Mouse (Mus musculus) testis, adult 10 weeks (tissue): ENCODE measurements around the gene Lrrc43. TPM values are rescaled to one million over a fixed set of nuclear protein-coding genes. Genes with fewer than 3 reads are reported as not detected.

ENCODE experiments used
- polyA plus RNA-seq: library from polyadenylated mRNA; stranded (reverse); fragments of 350-450 nt; fragmentation: Illumina TruSeq; extraction: RNeasy Lipid Tissue Mini Kit (QIAGEN cat#74804); gene quantifications from one replicate; pipeline ENCODE4 v1.2.3, GENCODE M21; 2014; ENCODE audit warnings: low read depth, low replicate concordance

The Lrrc43 gene
- polyA plus RNA-seq: 17.0 TPM

DNA sequence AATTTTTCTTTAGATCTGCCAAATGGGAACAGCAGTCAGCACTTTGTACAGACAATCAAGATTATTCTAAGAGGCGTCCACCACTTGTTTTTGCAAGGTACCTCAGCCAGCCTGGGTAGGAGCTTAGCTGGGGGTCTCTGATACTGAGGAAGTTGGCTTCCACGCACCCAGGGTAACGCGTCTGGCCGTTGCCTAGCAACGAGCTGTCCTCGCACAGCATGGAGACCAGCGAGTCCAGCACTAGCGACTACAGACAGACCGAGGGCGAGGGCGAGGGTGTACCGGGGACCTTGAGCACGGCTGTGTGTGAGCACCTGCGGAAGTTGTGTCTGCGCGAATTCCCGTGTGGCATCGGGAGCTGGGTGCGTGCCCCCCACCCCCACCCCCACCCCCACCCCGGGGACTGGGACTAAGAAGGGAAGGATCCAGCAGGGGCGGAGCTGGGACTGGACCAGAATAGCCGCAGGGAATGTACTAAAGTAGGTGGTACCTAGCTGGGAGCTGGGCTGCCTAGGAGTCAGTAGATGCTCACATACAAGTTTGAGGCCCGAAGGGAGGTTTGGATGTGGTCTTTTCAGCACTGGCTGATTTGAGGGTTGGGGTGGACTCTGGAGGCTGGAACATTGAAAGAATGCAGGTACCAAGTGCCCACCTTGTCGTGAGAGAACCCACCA, at the start of gene Lrrc43, which contains the start of gene Il31:
Gene Lrrc43, plus strand, starts transcription at position 194 of the 674 bp plus-strand sequence.
Gene Il31, minus strand, starts transcription at position 378 of the 674 bp plus-strand sequence.

DNA sequence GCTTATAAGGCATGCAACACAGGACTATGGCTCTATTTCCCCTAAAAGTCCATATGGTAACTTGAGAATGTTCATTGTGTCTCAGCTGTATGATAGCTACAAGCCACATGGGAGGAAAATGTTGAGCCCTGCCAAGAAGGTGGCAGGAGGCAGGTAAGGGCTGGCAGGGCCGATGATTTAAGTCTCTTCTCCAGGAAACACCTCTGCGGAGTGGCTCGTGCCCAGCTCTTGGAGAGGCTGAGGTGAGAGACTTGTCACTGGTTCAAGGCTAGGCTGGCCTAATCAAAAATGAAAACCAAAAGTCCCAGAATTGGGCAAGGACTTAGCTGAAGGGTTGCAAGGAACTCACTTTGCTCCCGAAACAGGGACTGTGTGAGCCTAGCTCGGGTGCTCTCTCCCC, 21.1 kb downstream of the Lrrc43 start, which contains the start of gene B3gnt4:
Gene B3gnt4, plus strand, starts transcription at position 301 of the 400 bp plus-strand sequence.

DNA sequence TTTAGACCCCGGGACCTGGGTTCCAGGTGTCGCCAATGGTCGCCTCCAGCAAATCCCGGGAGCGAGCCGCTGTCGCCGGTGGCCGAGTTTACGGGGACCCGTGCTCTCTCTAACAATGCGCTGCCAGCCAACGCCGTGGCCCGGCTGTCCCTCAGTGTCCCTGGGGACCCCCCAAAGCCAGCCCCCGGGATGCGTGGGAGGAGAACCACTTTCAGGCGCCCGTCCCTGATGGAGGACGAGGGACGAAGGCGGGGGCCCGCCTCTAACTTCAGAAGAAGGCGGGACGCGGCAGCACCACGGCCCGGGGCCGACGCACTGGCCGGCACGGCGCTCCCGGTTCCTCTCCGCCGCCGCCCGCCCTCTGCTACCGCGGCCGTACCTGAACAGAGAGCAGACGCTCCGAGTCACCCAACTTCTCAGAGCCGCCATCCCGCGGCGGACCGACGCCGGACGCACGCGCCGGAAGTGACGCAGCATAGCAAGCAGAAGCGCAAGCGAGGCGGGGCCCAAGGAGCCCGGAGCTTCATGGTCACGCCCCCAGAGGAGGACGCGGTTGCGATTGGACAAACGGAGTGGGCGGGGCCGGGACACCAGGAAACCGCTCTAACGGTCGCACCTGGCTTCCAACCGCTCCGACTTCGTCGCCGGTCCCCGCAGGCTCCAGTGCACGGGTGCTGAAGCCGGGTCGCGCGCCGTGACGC, 34.7 kb downstream of the Lrrc43 start, which contains the start of gene Diablo:
Gene Diablo, minus strand, starts transcription at position 485 of the 701 bp plus-strand sequence.

DNA sequence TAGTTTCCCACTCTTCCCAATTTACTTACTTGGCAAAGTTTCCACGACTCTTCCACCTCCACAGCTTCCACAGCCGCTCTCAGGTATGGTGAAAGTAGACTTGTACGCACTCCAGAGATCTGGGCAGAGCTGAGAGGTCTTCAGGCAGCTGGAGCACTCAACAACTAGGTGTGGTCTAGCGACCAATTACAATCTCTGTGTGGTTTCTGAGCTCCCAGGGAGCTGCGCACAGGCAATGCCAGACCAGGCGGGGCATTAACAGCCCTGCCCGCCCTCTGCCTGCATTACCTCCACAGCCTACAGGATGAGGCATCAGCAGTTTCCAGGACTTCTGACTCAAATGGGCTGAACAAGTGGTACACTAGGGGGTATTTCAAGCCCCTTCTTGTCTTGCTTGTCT, 36.2 kb downstream of the Lrrc43 start, which contains the start of gene Gm49027:
Gene Gm49027, minus strand, starts transcription at position 208 of the 400 bp plus-strand sequence.

Other genes with a start within 250 kb of the Lrrc43 start
- gene Wdr66, start 237.2 kb upstream of the Lrrc43 start, polyA plus RNA-seq: 27.8 TPM
- 0.45 TPM for gene Bcl7a, start 145.5 kb upstream of the Lrrc43 start, polyA plus RNA-seq
- 5.7 TPM for gene Mlxip, start 94.5 kb upstream of the Lrrc43 start, polyA plus RNA-seq
- gene Il31, start 184 bp downstream of the Lrrc43 start, polyA plus RNA-seq: 144 TPM
- 0.73 TPM for gene B3gnt4, start 21.2 kb downstream of the Lrrc43 start, polyA plus RNA-seq
- gene Diablo, start 34.9 kb downstream of the Lrrc43 start, polyA plus RNA-seq: 695 TPM
- not detected for gene Gm49027, start 36.2 kb downstream of the Lrrc43 start, polyA plus RNA-seq
- 6.0 TPM for gene Vps33a, start 83.7 kb downstream of the Lrrc43 start, polyA plus RNA-seq
- 101 TPM for gene Clip1, start 195.3 kb downstream of the Lrrc43 start, polyA plus RNA-seq
- 287 TPM for gene Zcchc8, start 231.8 kb downstream of the Lrrc43 start, polyA plus RNA-seq